Mouse (Mus musculus) forebrain, embryonic 14.5 days (tissue): Measurements from ENCODE around the gene Npas3. TPM values are rescaled to one million over a fixed set of nuclear protein-coding genes. Genes with fewer than 3 reads are reported as not detected.
A peak's percentile ranks its signal among the peaks of the same experiment; 100 is the strongest.

ENCODE experiments used
- ATAC-seq: fragments of 200-750 bp; cut with Nextera tagmentation; 2 replicates; pipeline ENCODE4 v1.8.0; 2017; ENCODE audit warnings: mild to moderate bottlenecking, moderate library complexity
- DNase-seq: peaks from one replicate; pipeline ENCODE4 v3.0.0-alpha.2; 2015; ENCODE audit warnings: low spot score
- H3K27ac ChIP-seq: fragments of 300-500 bp; sonication (generic); 2 replicates; pipeline ENCODE4 v1.5.1; 2014; ENCODE audit warnings: low read depth, mild to moderate bottlenecking, control low read depth, low read length, moderate library complexity
- H3K27me3 ChIP-seq: fragments of 300-500 bp; sonication (generic); replicated peaks from 2 replicates; pipeline ENCODE4 v1.6.1; 2014; ENCODE audit warnings: low read length, control low read depth, mixed read lengths; ENCODE audit not compliant: control insufficient read depth, insufficient read depth
- H3K36me3 ChIP-seq: fragments of 300-500 bp; sonication (generic); 2 replicates; pipeline ENCODE4 v1.6.1; 2014; ENCODE audit warnings: low read length, control low read depth; ENCODE audit not compliant: control insufficient read depth, insufficient read depth
- H3K4me1 ChIP-seq: fragments of 300-500 bp; sonication (generic); 2 replicates; pipeline ENCODE4 v1.6.1; 2014; ENCODE audit warnings: antibody characterized with exemption, low read length, control low read depth; ENCODE audit not compliant: control insufficient read depth, insufficient read depth
- H3K4me2 ChIP-seq: fragments of 300-500 bp; sonication (generic); 2 replicates; pipeline ENCODE4 v1.6.1; 2014; ENCODE audit warnings: mild to moderate bottlenecking, control low read depth, low read length
- H3K4me3 ChIP-seq: fragments of 300-500 bp; sonication (generic); 2 replicates; pipeline ENCODE4 v1.5.1; 2014; ENCODE audit warnings: low read depth, low read length, control low read depth
- H3K9ac ChIP-seq: fragments of 300-500 bp; sonication (generic); 2 replicates; pipeline ENCODE4 v1.6.1; 2014; ENCODE audit warnings: mild to moderate bottlenecking, low read length, control low read depth, moderate library complexity
- H3K9me3 ChIP-seq: fragments of 300-500 bp; sonication (generic); replicated peaks from 2 replicates; pipeline ENCODE4 v1.6.1; 2016; ENCODE audit warnings: low read length, control low read depth, mixed read lengths; ENCODE audit not compliant: control insufficient read depth
- WGBS: fragments of 180-500 bp; shearing (Covaris S2); extraction: QIAGEN DNeasy Blood & Tissue Kit; methylation state at CpG from one replicate; pipeline ENCODE4 v1.1.7; 2014; 5-methylcytosine and 5-hydroxymethylcytosine counted together
- polyA plus RNA-seq: library from polyadenylated mRNA; unstranded; fragments of >200 nt; fragmentation: Nextera tagmentation; extraction: Ambion mirVana; gene quantifications from 2 replicates; pipeline ENCODE4 v1.2.1, GENCODE M21; 2014

Gene Npas3
- polyA plus RNA-seq, 1 experiment from 2014 or later: 12.9 TPM

DNA sequence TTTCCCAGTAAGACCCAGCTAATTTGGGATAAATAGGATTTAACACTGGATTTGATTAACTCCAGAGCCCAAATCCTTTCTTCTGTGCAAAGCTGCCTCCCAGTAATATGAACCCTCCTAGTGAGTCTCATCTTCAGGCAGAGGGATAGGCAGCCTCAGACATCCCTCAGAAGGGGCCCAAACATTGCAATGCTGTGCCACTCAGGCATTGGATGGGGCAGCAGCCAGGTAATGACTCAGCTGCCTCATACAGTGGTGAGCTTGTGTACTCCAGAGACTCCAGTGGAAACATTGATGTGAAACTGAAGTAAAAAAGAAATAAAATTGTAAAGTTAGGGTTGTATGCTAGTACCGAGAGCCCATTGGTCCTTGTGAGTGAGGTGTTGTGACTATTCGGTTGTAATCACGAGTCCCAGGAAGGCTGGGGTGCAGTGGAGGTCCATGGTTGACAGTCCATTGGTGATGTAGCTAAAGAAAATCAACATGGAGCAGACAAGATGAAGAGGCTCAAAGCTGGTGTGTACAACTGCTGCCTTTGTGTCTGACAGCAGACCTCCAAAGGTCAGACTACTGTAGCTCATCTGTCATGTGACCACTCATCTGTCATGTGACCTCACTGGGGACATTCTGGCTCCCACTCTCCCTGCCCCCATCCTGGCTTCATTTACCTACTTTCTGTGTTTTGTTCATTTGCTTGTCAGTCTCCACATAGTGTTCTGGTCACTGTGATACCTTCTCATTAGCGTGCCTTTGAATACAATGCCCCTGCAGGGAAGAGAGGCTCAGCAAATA lies 383.0 kb downstream of the Npas3 start:
- Histone ChIP-seq H3K27me3 (no peaks in the 10 kb centered on the region), H3K9me3 (no peaks in the 10 kb centered on the region), H3K4me2 (no peak overlapping the region), H3K27ac (0 out of 2 replicates have a peak overlapping the region, but pooled peaks have one; percentile 49), H3K36me3 (no peaks in the 10 kb centered on the region), H3K4me1 (peaks cover 25% of the 10 kb centered on the region), H3K4me3 (no peak overlapping the region), H3K9ac (no peak overlapping the region)
- DNase-seq: no peak
- ATAC-seq: no peak
- WGBS: 86% methylated on average over 4 of the region's 4 CpGs

DNA sequence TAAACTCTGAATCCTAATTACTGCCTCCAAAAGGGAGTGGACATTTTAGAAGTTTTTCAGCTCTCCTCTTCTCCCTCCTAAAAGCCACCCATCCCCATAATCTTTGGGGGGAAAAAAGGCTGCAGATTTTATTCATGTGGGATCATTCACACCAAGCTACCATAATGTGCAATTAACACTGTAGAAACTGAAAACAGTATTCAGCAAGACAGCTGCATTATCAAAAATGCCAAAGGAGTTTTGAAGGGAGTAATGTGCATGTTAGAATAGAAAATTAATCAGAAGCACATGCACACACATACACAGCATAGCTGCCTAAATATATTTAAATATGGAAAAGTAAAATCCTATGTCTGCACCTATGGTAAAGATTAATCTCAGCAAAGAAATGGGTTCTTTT lies 390.1 kb downstream of the Npas3 start:
- Histone ChIP-seq H3K4me2 (no peak overlapping the region), H3K36me3 (no peaks in the 10 kb centered on the region), H3K27ac (no peak overlapping the region), H3K4me1 (peaks cover 12% of the 10 kb centered on the region), H3K9me3 (no peaks in the 10 kb centered on the region), H3K4me3 (no peak overlapping the region), H3K9ac (no peak overlapping the region), H3K27me3 (no peaks in the 10 kb centered on the region)
- DNase-seq (peak; percentile 50), ATAC-seq (no peak)

DNA sequence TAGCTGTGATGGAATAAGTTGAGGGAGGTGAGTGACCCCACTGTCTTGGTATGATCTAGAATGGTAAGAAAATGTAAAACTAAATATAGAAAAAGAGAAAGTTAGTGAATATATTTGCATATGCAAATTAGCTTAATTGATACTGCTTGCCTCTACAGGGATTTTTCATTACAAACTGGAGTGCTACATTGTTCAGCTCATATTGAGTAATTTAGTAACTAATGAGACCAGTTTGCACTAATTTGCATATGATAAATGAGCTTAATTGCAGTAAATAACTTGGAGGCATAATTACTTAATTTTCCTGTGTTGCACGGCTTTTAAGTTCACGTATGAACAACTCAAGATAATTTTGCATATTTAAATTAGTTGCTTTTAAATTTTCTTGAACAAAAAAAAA lies 398.8 kb downstream of the Npas3 start:
- ATAC-seq (peak; percentile 76), DNase-seq (peak; percentile 77)
- Histone ChIP-seq H3K27me3 (no peaks in the 10 kb centered on the region), H3K9me3 (no peaks in the 10 kb centered on the region), H3K4me1 (no peaks in the 10 kb centered on the region), H3K4me3 (no peak overlapping the region), H3K36me3 (no peaks in the 10 kb centered on the region), H3K27ac (no peak overlapping the region), H3K9ac (no peak overlapping the region), H3K4me2 (no peak overlapping the region)
- WGBS: 11% methylated on average over 2 of the region's 2 CpGs

DNA sequence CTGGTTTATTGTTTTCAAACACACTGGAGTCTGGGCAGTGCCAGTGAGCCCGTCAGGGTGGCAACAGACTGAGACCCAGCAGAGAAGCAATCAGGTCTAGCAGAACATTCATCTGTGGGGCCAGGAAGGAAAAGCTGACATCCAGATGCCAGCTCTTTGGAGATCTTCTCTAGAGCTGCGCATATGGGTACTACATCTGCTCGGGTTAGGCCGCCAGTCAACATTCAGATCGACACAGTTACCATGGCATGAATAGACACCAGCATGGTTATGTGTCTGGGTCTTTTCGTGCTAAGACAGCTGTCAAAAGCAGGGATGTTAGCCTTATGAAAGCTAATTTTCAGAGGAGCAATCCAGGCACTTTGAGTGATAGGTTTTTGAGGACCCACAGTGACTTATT lies 407.8 kb downstream of the Npas3 start:
- Histone ChIP-seq H3K9me3 (no peaks in the 10 kb centered on the region), H3K27me3 (no peaks in the 10 kb centered on the region), H3K4me1 (no peaks in the 10 kb centered on the region), H3K36me3 (no peaks in the 10 kb centered on the region), H3K27ac (no peak overlapping the region), H3K4me2 (no peak overlapping the region), H3K4me3 (no peak overlapping the region), H3K9ac (no peak overlapping the region)
- ATAC-seq: no peak
- WGBS: 81% methylated on average over 6 of the region's 6 CpGs
- no peak for DNase-seq

DNA sequence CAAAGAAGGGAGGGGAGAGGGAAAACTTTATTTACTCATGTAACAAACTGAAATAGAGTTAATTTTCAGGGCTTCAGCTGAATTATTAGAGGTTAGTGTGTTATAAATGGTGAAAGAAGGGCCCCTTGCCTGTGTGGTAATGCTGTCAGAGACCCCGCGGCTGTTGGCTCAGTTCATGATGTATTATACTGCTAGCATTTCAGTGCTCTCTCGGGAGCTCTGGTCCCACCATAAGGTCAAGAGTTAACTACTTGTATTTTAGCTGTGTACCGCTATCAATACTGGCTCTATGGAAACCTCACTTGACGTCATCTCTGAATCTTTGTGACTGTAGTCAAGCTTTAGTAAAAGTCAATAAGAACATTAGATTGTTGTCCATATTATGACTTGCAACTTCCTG lies 415.6 kb downstream of the Npas3 start:
- no peak for ATAC-seq
- no peak overlapping the region for H3K27ac ChIP-seq
- 86% methylated on average over 5 of the region's 5 CpGs for WGBS

DNA sequence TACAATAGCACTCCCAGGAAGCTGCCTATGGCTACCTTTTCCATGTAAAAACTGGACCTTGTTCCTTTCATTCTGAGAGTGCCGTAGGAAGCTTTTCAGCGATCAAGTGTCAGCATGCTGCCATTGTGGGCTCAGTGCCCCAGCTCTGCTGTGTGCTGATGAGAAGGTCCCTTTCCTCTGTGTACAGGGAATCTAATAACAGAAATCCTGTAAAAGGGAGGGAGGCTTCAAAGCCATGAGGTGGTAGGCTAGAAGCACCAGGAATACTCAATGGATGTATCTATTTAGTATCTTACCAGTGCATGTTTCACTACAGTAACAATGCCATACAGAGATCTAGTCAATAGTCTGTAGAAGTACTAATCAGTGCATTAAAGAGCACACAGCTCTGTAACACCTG lies 423.4 kb downstream of the Npas3 start:
- H3K27ac ChIP-seq: no peak overlapping the region
- H3K4me2 ChIP-seq: no peak overlapping the region
- H3K4me3 ChIP-seq: no peak overlapping the region
- no peak overlapping the region for H3K9ac ChIP-seq
- H3K9me3 ChIP-seq: no peaks in the 10 kb centered on the region
- DNase-seq (no peak), ATAC-seq (no peak)
- no peaks in the 10 kb centered on the region for H3K36me3 ChIP-seq
- H3K4me1 ChIP-seq: no peaks in the 10 kb centered on the region
- no peaks in the 10 kb centered on the region for H3K27me3 ChIP-seq
- 90% methylated on average over 2 of the region's 2 CpGs for WGBS

More for the DNA sequence above, 415.6 kb downstream of the Npas3 start:
- DNase-seq: no peak
- no peaks in the 10 kb centered on the region for H3K9me3 ChIP-seq
- H3K4me1 ChIP-seq: no peaks in the 10 kb centered on the region; the same call in 1 of the 2 replicates
- H3K36me3 ChIP-seq: no peaks in the 10 kb centered on the region
- no peaks in the 10 kb centered on the region for H3K27me3 ChIP-seq
- H3K9ac ChIP-seq: no peak overlapping the region
- H3K4me2 ChIP-seq: no peak overlapping the region
- H3K4me3 ChIP-seq: no peak overlapping the region

DNA sequence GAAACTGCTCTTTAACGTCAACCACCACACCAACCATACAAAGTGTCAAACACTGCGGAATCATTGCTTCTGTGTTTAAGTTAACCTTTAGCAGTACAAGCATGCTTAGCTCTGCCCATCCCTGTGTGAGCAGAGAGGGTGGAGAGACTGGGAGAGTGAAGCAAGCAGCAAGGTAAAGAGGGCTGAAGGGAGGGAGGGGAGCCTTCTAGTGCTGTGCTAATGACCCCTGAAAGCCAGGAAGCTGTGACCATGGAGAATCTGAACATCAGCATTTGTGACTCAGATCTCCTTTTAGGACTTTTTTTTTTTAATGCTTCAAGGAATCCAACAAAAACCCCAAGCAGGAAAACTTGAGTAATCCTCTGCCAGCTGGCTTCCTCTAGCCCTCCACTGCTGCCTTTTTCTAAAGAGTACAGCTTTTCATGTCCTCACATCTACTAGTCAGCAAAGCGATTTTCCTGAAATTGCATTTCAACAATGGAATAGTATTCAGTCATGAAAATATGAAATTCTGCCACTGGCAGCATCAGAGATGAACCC lies 428.7 kb downstream of the Npas3 start:
- Histone ChIP-seq H3K4me2 (no peak overlapping the region), H3K4me1 (peaks cover 15% of the 10 kb centered on the region), H3K27me3 (no peaks in the 10 kb centered on the region), H3K9ac (no peak overlapping the region), H3K27ac (no peak overlapping the region), H3K36me3 (no peaks in the 10 kb centered on the region), H3K9me3 (no peaks in the 10 kb centered on the region), H3K4me3 (no peak overlapping the region)
- WGBS: 68% methylated on average over 3 of the region's 3 CpGs
- no peak for ATAC-seq
- no peak for DNase-seq

DNA sequence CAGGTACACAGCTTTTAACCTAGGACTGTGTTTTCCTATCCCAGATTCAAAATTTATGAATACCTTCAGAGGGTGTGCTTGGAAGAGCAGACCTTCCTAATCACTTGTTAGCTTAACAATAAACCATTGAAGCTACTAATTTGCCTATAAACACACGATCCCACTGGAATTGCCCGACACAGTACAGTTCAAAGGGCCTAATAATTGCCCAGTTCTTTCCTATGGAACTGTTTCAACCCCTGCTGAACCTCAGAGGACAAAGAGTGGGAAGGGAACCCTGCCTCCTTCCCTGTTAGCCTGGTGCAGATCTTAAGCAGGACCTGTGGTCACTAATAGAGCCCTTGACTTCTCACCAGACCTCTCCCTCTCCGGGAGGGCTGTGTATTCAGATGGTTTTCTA lies 429.7 kb downstream of the Npas3 start:
- Histone ChIP-seq H3K4me2 (no peak overlapping the region), H3K27me3 (no peaks in the 10 kb centered on the region), H3K9ac (no peak overlapping the region), H3K4me1 (peaks cover 15% of the 10 kb centered on the region), H3K36me3 (no peaks in the 10 kb centered on the region), H3K27ac (no peak overlapping the region), H3K4me3 (no peak overlapping the region), H3K9me3 (no peaks in the 10 kb centered on the region)
- 14% methylated on average over 3 of the region's 3 CpGs for WGBS
- DNase-seq: no peak
- no peak for ATAC-seq

DNA sequence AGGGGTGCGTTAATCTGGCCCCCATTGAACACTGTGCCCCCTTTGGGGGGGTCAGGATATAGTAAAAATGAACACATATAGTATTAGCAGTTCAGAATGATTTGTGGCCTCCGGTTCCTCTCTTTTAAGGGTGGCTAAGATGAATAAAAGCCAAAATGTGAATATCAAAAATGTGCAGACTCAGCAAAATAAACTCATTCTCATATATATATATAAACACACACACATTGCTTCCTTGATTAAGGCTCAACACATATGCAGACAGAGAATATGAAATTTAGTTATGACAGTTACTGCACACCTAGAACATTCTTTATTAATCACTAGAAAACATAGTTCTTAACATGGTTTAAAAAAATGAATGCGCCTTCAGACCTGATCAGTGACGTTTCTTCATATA lies 430.7 kb downstream of the Npas3 start:
- H3K27me3 ChIP-seq: no peaks in the 10 kb centered on the region
- WGBS: 94% methylated on average over 4 of the region's 4 CpGs

More for the DNA sequence above, 430.7 kb downstream of the Npas3 start:
- no peak for DNase-seq
- Histone ChIP-seq H3K9ac (no peak overlapping the region), H3K4me2 (no peak overlapping the region), H3K27ac (no peak overlapping the region), H3K9me3 (no peaks in the 10 kb centered on the region), H3K4me3 (no peak overlapping the region), H3K4me1 (peaks cover 15% of the 10 kb centered on the region), H3K36me3 (no peaks in the 10 kb centered on the region)
- ATAC-seq: no peak
